Mouse (Mus musculus) retina, postnatal 1 day (tissue): Measurements from ENCODE around the gene Olfr788.

Experiments
- DNase-seq: peaks from one replicate; pipeline ENCODE4 v3.0.0-alpha.2; 2012

Olfr788 gene

GRCm38 (mm10) chr10:129470698-129471097 is at the start of gene Olfr788:
Gene Olfr788 (plus strand): TSS chr10:129470998.
- no peak for DNase-seq

- DNase-seq, result no peak
Observed at GRCm38 (mm10) chr10:129427006-129427405, 43.8 kb upstream of the Olfr788 start, which contains the start of gene Olfr786. Gene Olfr786 (plus strand): TSS chr10:129427306.

- no peak for DNase-seq
Observed at GRCm38 (mm10) chr10:129461562-129461961, 9.2 kb upstream of the Olfr788 start, which contains the start of gene Olfr787. Gene Olfr787 (plus strand): TSS chr10:129461862.

DNA sequence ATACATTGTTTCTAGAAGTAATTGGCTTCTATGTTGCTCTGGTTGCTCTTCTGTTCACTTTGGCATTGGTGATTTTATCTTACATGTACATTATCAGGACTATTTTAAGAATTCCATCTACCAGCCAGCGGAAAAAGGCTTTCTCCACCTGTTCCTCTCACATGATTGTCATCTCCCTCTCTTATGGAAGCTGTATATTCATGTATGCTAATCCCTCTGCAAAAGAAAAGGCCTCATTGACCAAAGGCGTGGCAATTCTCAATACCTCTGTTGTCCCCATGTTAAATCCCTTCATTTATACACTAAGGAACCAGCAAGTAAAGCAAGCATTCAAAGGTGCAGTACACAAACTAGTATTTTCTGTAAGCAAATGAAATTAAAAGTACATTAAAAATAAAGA is 2.5 kb downstream of the Olfr788 start:
- DNase-seq, result no peak

DNA sequence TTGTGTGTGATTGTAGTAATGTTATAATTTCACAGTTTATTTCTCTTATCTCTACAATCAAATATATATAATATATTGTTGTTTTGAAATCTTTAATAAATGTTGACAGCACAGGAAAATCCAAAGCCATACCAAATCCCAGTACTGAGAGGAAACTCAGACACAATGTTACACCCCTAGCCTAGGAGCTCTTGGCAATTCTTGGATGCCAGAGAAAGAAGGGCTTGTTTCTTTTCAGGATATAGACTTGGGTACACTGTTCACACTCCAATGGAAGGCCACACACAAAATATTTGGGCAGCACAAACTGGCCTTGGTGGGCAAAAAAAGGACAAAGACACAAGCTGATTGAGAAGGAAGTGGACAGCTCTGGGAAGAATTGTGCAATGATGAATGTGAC is 2.9 kb downstream of the Olfr788 start:
- no peak for DNase-seq

DNA sequence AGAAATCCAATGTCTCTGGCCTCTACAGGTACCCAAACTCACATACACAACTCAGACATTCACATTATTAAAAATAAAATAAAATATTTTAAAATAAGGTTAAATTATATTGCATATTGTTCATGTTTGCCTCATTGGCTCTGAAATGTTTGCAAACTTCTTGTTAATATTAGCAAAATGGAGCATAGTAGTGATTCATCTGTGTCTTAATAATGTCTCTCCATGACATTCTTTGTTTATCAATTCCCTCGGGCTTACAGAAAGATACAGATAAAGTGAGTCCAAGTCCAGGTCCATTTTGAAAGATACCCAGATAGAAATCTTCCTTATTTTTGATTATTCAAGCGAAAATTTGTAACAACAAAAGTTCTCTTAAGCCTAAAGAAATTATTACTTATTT is 13.7 kb downstream of the Olfr788 start, which contains the start of gene Olfr789:
Gene Olfr789 (plus strand): TSS at position 301 of the 400 bp plus-strand sequence.
- DNase-seq, result no peak

DNA sequence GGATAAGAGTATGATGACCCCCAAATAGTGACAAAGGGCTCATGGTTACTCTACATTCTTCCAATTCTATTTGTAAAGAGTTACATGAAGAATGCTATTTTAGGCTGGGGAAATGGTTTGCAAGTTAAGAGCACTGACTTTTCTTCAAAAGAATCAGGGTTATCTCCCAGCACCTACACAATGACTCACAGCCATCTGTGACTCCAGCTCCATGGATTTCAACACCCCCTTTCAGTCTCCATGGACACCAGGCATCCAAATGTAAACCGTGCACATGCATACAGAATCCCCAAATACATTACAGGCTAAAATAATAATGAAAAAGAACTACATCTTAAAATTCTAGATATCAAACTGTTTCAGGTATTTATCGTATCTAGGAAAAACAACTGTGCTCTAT is 19.3 kb downstream of the Olfr788 start:
- no peak for DNase-seq

- no peak for DNase-seq
Observed at GRCm38 (mm10) chr10:129498192-129498591, 27.4 kb downstream of the Olfr788 start, which contains the start of gene Olfr790. Gene Olfr790 (plus strand): TSS chr10:129498492.

- DNase-seq, result no peak
Observed at GRCm38 (mm10) chr10:129521492-129521891, 50.7 kb downstream of the Olfr788 start, which contains the start of gene Olfr791. Gene Olfr791 (plus strand): TSS chr10:129521792.
